Mouse (Mus musculus): ENCODE results near the gene Rab17. TPM values are rescaled to one million over a fixed set of nuclear protein-coding genes. Genes with fewer than 3 reads are reported as not detected.

The Rab17 gene
- polyA plus RNA-seq, 1 experiment = not detected

DNA sequence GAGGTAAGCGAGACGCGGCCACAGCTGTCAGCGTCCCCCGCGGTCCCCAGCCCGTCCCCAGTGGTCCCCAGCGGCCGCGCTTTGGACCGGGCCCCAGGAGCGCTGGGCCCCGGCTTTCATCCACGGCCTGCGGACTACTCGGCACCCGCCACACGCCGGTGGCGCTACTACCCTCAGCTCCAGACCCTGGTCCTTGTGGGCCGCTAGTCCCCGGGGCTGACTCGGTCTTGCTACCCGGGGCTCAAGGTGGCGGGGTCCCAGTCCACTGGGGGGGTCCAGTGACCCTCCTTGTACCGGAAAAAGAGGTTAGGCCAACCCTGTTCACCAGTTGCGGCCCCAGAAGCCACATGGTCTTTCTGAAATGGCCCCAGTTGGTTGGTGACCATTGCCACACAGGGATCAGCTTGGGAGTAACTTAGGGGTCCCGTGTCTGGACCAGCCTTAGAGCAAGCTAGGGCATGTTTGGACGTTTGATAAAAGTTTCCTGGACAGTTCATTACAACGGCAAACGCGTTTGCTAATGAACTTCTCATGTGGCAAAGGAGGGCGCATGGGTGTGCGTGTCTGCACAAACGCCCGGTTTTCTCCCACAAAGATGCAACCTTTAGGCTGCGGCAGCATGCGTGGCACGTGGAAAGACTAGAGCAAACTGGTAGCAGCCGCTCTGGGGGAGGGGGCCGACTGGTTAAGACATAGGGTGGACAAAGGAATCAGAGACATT lies 29.6 kb upstream of the Rab17 start:
- peak overlapping the region; percentile 76 for H3K4me3 ChIP-seq (ENCODE audit: insufficient read depth, low read depth, low read length)
- TF ChIP-seq POLR2A (IDR thresholded peaks at IDR 0.05; ENCODE audit: insufficient read depth, low read depth, low read length) = no peak
- TF ChIP-seq CTCF (IDR thresholded peaks at IDR 0.05; ENCODE audit: insufficient read depth, low read depth, low read length) = 0 out of 2 replicates have a peak, but pooled peaks have one; percentile 4
- 1% methylated on average over 41 of the region's 41 CpGs for WGBS
- peaks cover 14% of the 10 kb centered on the region; the same call in 1 of the 2 replicates for H3K4me1 ChIP-seq (ENCODE audit: control insufficient read depth, insufficient read depth, low read length)
- H3K27ac ChIP-seq (ENCODE audit: insufficient read depth, low read depth, low read length) = no peak overlapping the region

DNA sequence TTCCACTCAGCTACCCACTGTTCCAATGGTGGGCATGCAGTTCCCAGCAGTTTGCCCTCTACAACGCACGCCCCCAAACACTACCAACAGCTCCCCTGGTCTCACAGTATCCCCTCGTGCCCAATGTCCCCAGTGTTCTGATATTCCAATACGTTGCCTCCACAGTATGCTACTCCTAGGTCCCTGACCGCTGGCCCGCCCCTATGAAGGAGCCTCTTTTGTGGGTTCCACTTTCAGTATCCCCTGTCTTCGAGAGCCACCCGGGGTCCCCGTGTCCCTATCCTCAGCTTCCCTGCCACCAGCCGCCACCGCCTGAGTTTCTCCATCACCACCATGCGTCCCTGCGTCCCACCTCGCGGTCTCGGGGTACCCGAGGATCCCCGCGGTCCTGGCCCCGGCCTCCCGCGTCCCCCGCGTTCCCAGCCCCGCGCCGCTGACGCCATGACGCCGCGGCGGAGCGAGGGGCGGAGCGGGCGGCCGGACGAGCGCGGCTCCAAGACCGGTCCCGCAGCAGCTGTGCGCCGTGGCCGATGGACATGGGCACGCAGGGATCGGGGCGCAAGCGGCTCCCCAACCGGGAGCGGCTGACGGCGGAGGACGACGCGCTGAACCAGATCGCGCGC lies 28.9 kb upstream of the Rab17 start, which contains the start of gene Lrrfip1:
TSS of gene Lrrfip1 (plus strand) at position 470 of the 623 bp plus-strand sequence.
- peaks cover 14% of the 10 kb centered on the region; the same call in 1 of the 2 replicates for H3K4me1 ChIP-seq (ENCODE audit: control insufficient read depth, insufficient read depth, low read length)
- no peak within 1 kb of the TSS for H3K27ac ChIP-seq (ENCODE audit: insufficient read depth, low read depth, low read length)
- 2% methylated on average over 59 of the region's 59 CpGs for WGBS
- peak within 1 kb of the TSS; percentile 76 for H3K4me3 ChIP-seq (ENCODE audit: insufficient read depth, low read depth, low read length)
- TF ChIP-seq POLR2A (IDR thresholded peaks at IDR 0.05; ENCODE audit: insufficient read depth, low read depth, low read length) (peak; percentile 55), CTCF (IDR thresholded peaks at IDR 0.05; ENCODE audit: insufficient read depth, low read depth, low read length) (no peak)

DNA sequence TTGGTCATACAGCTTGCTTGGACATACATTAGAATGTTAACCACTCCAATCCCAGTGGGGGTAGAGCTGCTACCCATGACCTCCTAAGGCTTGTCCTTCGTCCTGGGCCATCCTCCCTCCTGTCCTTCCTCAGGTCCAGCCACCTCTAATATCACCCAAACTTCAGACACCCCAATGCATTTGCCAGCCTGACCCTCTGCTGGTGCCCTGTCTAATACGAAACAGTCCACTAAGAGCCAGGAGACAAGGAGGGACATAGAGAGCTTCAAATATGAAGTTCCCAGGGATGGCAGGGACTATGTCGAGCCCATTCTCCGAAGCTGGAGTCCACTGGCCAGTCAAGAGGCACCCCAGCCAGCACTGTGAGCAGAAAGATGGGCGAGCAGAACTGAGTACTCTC lies 28.2 kb upstream of the Rab17 start:
- no peak overlapping the region for H3K27ac ChIP-seq (ENCODE audit: insufficient read depth, low read depth, low read length)
- TF ChIP-seq CTCF (IDR thresholded peaks at IDR 0.05; ENCODE audit: insufficient read depth, low read depth, low read length) = no peak
- TF ChIP-seq POLR2A (IDR thresholded peaks at IDR 0.05; ENCODE audit: insufficient read depth, low read depth, low read length) = no peak
- peaks cover 14% of the 10 kb centered on the region; the same call in 1 of the 2 replicates for H3K4me1 ChIP-seq (ENCODE audit: control insufficient read depth, insufficient read depth, low read length)
- no peak overlapping the region for H3K4me3 ChIP-seq (ENCODE audit: insufficient read depth, low read depth, low read length)
- 91% methylated on average over 5 of the region's 5 CpGs for WGBS

GRCm38 (mm10) chr1:90997136-90997535 lies 27.7 kb upstream of the Rab17 start:
- Histone ChIP-seq H3K4me1 (ENCODE audit: control insufficient read depth, insufficient read depth, low read length) (peaks cover 11% of the 10 kb centered on the region; the same call in 1 of the 2 replicates), H3K27ac (ENCODE audit: insufficient read depth, low read depth, low read length) (no peak overlapping the region), H3K4me3 (ENCODE audit: insufficient read depth, low read depth, low read length) (no peak overlapping the region)
- WGBS = 88% methylated on average over 4 of the region's 4 CpGs
- no peak for TF ChIP-seq CTCF (IDR thresholded peaks at IDR 0.05; ENCODE audit: insufficient read depth, low read depth, low read length)
- no peak for TF ChIP-seq POLR2A (IDR thresholded peaks at IDR 0.05; ENCODE audit: insufficient read depth, low read depth, low read length)

- H3K27ac ChIP-seq (ENCODE audit: insufficient read depth, low read depth, low read length) = no peak overlapping the region
- TF ChIP-seq CTCF (IDR thresholded peaks at IDR 0.05; ENCODE audit: insufficient read depth, low read depth, low read length) = no peak
- no peak for TF ChIP-seq POLR2A (IDR thresholded peaks at IDR 0.05; ENCODE audit: insufficient read depth, low read depth, low read length)
- peaks cover 9% of the 10 kb centered on the region; the same call in 1 of the 2 replicates for H3K4me1 ChIP-seq (ENCODE audit: control insufficient read depth, insufficient read depth, low read length)
- no peak overlapping the region for H3K4me3 ChIP-seq (ENCODE audit: insufficient read depth, low read depth, low read length)
- 89% methylated on average over 1 of the region's 1 CpGs for WGBS
Measured at GRCm38 (mm10) chr1:90995916-90996315, 26.5 kb upstream of the Rab17 start.

DNA sequence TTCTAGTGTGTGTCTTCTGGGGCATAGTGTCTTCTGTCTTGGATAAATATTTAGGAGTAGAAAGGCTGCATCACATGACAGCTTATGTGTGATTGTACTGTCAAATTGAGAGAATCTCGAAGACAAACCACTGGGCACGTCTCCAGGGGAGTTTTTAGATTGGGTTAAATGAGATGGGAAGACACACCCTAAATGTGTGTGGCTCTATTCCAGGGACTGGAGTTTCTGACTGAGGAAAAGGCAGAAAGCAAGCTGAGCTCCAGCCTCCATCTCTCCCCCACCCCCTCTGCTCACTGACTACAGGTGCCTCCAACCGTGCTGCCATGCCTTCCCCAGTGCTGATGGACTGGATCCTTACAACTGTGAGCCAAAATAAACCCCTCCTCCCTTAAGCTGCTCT lies 11.9 kb upstream of the Rab17 start:
- H3K4me3 ChIP-seq (ENCODE audit: insufficient read depth, low read depth, low read length) = no peak overlapping the region
- H3K27ac ChIP-seq (ENCODE audit: insufficient read depth, low read depth, low read length) = no peak overlapping the region
- WGBS = 44% methylated on average over 3 of the region's 3 CpGs

DNA sequence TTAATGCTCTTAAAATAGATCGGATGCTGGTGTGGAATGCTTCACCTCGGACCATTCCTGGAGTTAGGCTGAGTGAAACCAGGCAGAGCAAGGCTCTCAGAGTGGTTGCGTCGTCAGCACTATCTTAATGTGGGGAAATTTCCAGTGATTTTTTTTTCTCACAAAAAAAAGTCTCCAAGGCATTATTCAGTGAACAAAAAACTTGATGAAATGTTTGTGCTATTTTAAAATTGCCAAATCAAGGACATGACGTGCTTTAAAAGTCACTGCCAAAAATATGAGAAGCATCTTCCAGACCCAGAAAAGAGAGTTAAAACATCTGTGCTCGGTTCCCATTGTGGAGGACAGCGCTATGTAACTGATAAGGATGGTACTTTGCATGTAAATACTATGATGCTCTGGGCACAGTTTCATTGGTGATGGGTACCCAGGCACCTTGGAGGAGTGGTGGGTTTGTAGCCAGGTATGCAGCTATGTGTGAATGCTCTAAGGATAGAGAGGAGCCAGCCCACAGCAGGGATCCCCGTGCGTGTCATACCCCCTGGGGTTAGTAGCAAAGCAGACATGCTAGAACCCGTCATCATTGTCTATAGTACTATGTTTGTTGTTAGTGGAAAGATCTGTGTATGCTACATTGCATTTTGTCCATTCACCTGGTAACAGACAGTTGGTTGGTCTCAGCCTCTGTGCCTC lies 11.3 kb upstream of the Rab17 start:
- no peak for TF ChIP-seq POLR2A (IDR thresholded peaks at IDR 0.05; ENCODE audit: insufficient read depth, low read depth, low read length)
- no peak for TF ChIP-seq CTCF (IDR thresholded peaks at IDR 0.05; ENCODE audit: insufficient read depth, low read depth, low read length)
- H3K4me1 ChIP-seq (ENCODE audit: control insufficient read depth, insufficient read depth, low read length) = no peaks in the 10 kb centered on the region
- no peak overlapping the region for H3K27ac ChIP-seq (ENCODE audit: insufficient read depth, low read depth, low read length)
- H3K4me3 ChIP-seq (ENCODE audit: insufficient read depth, low read depth, low read length) = no peak overlapping the region
- WGBS = 51% methylated on average over 10 of the region's 10 CpGs

More for the DNA sequence above, 11.9 kb upstream of the Rab17 start:
- TF ChIP-seq POLR2A (IDR thresholded peaks at IDR 0.05; ENCODE audit: insufficient read depth, low read depth, low read length) (no peak), CTCF (IDR thresholded peaks at IDR 0.05; ENCODE audit: insufficient read depth, low read depth, low read length) (no peak)
- H3K4me1 ChIP-seq (ENCODE audit: control insufficient read depth, insufficient read depth, low read length) = no peaks in the 10 kb centered on the region

DNA sequence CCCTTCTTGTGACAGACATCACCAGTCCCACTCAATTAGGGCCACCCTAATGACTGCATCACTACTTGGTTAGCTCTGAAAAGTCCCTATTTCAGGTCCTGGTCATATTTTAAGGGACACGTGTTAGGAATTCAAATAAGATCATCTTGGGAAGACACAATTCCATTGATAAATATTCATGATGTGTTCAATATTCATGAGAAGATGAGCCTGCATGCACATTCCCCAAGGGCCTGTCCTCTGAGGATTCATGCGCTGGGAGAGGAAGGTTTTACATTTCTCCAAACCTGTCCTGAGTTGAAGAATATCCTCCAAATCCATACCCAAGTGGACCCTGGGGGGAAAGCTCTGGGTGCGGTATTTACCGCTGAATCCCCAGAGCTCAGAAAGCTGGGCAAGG lies 6.5 kb upstream of the Rab17 start:
- Histone ChIP-seq H3K4me1 (ENCODE audit: control insufficient read depth, insufficient read depth, low read length) (peaks cover 14% of the 10 kb centered on the region), H3K4me3 (ENCODE audit: insufficient read depth, low read depth, low read length) (no peak overlapping the region), H3K27ac (ENCODE audit: insufficient read depth, low read depth, low read length) (no peak overlapping the region)
- no peak for TF ChIP-seq POLR2A (IDR thresholded peaks at IDR 0.05; ENCODE audit: insufficient read depth, low read depth, low read length)
- no peak for TF ChIP-seq CTCF (IDR thresholded peaks at IDR 0.05; ENCODE audit: insufficient read depth, low read depth, low read length)
- 83% methylated on average over 4 of the region's 4 CpGs for WGBS
